Mouse (Mus musculus) heart, adult 18-20 months (tissue): ENCODE measurements at regions not wholly inside any gene's neighbourhood (a gene's known extent, or its start where the extent isn't known, plus 50 kb on each side); places are given as distances from the start of the nearest gene placed in this dataset.

ENCODE experiments used
- DNase-seq, 2 experiments: peaks; one replicate each; pipeline ENCODE4 v3.0.0; 2021 to 2022; ENCODE audit warnings: mixed read lengths in 1 of 2

- DNase-seq = peak in 1 of 2 experiments; percentile 13
These were observed 2620.0 kb upstream of the Gm7489 start for GRCm38 (mm10) chr15:51264599-51265163.

- DNase-seq = no peak
These were observed 2618.7 kb upstream of the Gm7489 start for GRCm38 (mm10) chr15:51265971-51266370.

GRCm38 (mm10) chr15:51271632-51272312, 2612.9 kb upstream of the Gm7489 start:
- peak; percentile 19 to 36 for DNase-seq

GRCm38 (mm10) chr15:51285334-51285733, 2599.4 kb upstream of the Gm7489 start:
- no peak for DNase-seq

- no peak for DNase-seq
These were observed 2598.4 kb upstream of the Gm7489 start for GRCm38 (mm10) chr15:51286352-51286751.

- DNase-seq = no peak
These were observed 2595.7 kb upstream of the Gm7489 start for GRCm38 (mm10) chr15:51288911-51289432.

GRCm38 (mm10) chr15:51289916-51290315, 2594.8 kb upstream of the Gm7489 start:
- peak; percentile 22 to 35 for DNase-seq

GRCm38 (mm10) chr15:51291183-51291582, 2593.5 kb upstream of the Gm7489 start:
- no peak for DNase-seq

GRCm38 (mm10) chr15:51296841-51297240, 2587.9 kb upstream of the Gm7489 start:
- DNase-seq = no peak

GRCm38 (mm10) chr15:51318072-51318471, 2566.6 kb upstream of the Gm7489 start:
- no peak for DNase-seq

- peak; percentile 54 to 58 for DNase-seq
These were observed 2565.9 kb upstream of the Gm7489 start for GRCm38 (mm10) chr15:51318760-51319159.

GRCm38 (mm10) chr15:51320366-51320894, 2564.3 kb upstream of the Gm7489 start:
- DNase-seq = peak; percentile 38 to 46

GRCm38 (mm10) chr15:51323284-51323683, 2561.4 kb upstream of the Gm7489 start:
- no peak for DNase-seq

- DNase-seq = no peak
These were observed 2560.5 kb upstream of the Gm7489 start for GRCm38 (mm10) chr15:51324211-51324610.

- no peak for DNase-seq
These were observed 2557.0 kb upstream of the Gm7489 start for GRCm38 (mm10) chr15:51327702-51328101.

- DNase-seq = no peak
These were observed 2548.3 kb upstream of the Gm7489 start for GRCm38 (mm10) chr15:51336441-51336840.

- no peak for DNase-seq
These were observed 2538.4 kb upstream of the Gm7489 start for GRCm38 (mm10) chr15:51346301-51346700.

- peak; percentile 48 to 78 for DNase-seq
These were observed 2521.3 kb upstream of the Gm7489 start for GRCm38 (mm10) chr15:51363391-51363790.

GRCm38 (mm10) chr15:51371162-51371561, 2513.5 kb upstream of the Gm7489 start:
- no peak for DNase-seq

- DNase-seq = no peak
These were observed 2494.3 kb upstream of the Gm7489 start for GRCm38 (mm10) chr15:51390383-51390782.

GRCm38 (mm10) chr15:51391352-51391751, 2493.4 kb upstream of the Gm7489 start:
- no peak for DNase-seq

- DNase-seq = no peak
These were observed 2492.0 kb upstream of the Gm7489 start for GRCm38 (mm10) chr15:51392449-51393405.
